Mouse (Mus musculus) spleen, postnatal 0 days (tissue): ENCODE measurements around the gene B4galt4. TPM values are rescaled to one million over a fixed set of nuclear protein-coding genes. Genes with fewer than 3 reads are reported as not detected.

Experiments
- polyA plus RNA-seq: library from polyadenylated mRNA; unstranded; fragments of >200 nt; fragmentation: Nextera tagmentation; extraction: Ambion mirVana; gene quantifications from 2 replicates; pipeline ENCODE4 v1.2.1, GENCODE M21; 2015

B4galt4 gene
- 5.6 and 6.5 TPM in 2 replicates for polyA plus RNA-seq

DNA sequence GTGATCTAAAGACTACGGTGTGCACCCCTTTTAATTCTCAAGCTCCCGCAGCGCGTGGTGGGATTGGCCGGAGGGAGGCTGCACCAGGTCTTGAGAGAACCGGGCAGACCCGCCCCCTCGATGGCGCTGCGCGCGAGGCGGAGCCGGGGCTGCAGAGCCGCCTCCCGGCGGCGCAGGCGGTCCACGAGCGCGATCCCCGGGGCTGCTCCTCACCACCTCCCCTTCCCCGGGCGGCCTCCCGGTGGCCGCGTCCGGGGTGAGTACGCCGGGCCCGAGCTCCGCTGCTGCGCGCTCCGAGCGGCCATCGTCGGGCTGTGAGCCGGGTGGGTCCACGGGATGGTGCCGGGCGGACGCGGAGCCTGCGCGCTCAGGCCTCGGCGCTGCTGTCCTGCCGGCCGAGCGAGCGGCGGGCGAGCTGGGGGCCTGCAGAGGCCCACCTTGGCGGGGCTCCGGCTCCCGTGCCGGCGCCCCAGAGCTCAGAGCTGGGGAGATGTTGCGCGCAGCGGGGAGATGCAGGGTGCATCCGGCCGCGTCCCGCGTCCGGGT lies at the start of gene B4galt4:
Gene B4galt4, plus strand, starts transcription at position 152 of the 546 bp plus-strand sequence.

GRCm38 (mm10) chr16:38712581-38713403 lies 29.3 kb upstream of the B4galt4 start, which contains the start of gene Arhgap31:
Gene Arhgap31, minus strand, starts transcription at chr16:38713274.

GRCm38 (mm10) chr16:38800091-38800490 lies 58.0 kb downstream of the B4galt4 start, which contains the start of gene Upk1b:
Gene Upk1b, minus strand, starts transcription at chr16:38800328.

Other genes with a start within 250 kb of the B4galt4 start
- 15.9 and 16.2 TPM in 2 replicates for gene Timmdc1, start 219.6 kb upstream of the B4galt4 start, polyA plus RNA-seq
- gene Poglut1, start 192.0 kb upstream of the B4galt4 start, polyA plus RNA-seq: 11.9 and 14.5 TPM in 2 replicates
- 21.9 and 25.5 TPM in 2 replicates for gene Tmem39a, start 183.6 kb upstream of the B4galt4 start, polyA plus RNA-seq
- 4.3 and 6.4 TPM in 2 replicates for gene Arhgap31, start 29.0 kb upstream of the B4galt4 start, polyA plus RNA-seq
- gene Upk1b, start 58.1 kb downstream of the B4galt4 start, polyA plus RNA-seq: 20.0 and 23.2 TPM in 2 replicates
- not detected in 2 replicates for gene 4930435E12Rik, start 86.5 kb downstream of the B4galt4 start, polyA plus RNA-seq
- 0.06 TPM in 1 of 2 replicates, not detected in the other for gene Igsf11, start 150.4 kb downstream of the B4galt4 start, polyA plus RNA-seq